Mouse (Mus musculus): ENCODE measurements at regions not wholly inside any gene's neighbourhood (a gene's known extent, or its start where the extent isn't known, plus 50 kb on each side); places are given as distances from the start of the nearest gene placed in this dataset.

DNA sequence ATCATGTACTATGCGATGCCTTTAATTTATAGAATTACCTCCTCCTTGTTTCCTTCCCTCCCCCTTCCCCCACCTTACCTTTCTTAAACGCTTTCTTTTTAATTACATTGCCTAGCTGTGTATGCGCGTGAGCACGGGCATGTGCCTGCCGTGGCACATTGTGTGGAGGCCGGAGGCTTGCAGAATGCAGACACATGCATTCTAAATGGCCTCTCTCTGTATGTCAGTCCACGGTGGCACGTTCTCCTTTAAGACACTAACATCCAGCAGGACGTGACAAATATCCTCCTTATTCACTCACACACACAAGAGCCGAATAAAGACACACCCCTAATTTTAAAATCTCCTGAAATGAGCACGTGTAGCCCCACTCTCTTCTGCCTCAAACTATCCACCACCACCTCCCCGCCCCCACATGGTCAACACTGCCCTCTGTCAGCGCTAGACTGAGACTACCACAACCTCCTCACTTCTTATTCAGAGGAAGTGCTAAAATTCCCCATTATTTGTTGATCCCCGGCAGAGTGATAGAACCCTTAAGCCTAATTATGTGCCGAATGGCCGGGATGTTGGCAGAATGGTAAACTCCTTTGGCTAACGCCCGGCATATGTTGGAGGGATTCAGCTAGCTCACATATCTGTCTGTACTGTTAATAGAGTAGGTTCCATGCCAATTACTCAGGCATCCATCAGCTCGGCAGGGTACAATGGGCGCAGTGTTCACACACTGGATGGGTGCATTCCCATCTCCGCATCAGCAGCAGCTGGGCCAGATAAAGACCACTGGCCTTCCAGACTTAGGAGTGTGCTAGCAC, 70.5 kb upstream of the Zfp217 start:
- DNase-seq, result peak; percentile 74 to 78

DNA sequence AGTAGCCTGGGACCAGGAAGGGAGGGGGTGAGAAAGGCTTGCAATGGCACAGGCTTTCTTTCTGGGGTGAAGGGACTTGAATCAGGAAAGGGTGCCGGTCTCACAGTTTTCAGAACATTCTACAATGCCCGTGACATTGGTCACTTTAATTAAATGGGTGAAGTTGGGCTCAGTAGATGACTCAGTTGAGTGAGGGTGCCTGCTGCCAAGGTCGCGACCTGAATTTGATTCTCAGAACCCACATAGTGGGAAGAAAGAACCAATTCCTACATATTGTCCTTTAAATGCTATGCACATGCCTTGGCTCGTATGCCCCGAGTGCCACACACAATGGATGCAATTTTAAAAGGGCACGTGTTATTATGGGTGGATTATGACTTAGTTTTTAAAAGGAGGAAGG, 68.4 kb upstream of the Zfp217 start:
- DNase-seq, result no peak

DNA sequence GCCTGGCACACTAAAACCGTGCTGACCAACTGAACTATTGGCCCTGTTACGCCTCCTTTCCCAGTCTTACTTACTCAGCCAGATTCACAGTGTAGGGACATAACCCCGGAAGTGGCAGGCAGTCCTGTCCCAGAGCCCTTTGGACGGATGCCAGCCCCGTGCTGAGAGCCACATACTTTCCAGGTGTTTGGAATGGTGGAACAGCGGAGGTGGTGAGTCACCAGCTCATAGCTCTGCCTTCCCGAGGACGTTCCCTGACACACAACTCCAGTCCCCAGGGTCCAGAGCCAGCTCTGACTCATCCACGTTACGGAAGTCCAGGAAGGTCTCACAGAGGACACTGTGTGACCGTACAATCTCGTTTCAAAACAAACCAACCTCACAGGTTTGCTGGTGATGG, 61.2 kb upstream of the Zfp217 start:
- DNase-seq, result no peak

DNA sequence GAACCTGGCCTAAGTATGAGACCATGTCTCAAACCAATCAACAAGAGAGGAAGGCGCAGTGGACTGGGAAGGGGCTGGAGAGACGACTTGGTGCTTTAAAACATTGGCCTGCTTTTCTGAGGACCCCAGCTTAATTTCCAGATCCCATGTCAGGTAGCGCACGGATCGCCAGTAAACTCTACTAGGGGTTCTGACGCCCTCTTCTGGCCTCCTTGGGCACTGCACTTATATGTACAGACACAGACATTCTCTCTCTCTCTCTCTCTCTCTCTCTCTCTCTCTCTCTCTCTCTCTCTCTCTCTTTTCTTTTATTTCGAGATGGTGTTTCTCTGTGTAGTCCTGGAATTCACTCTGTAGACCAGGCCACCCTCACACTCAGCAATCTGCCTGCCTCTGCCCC, 60.0 kb upstream of the Zfp217 start:
- peak; percentile 50 to 60 for DNase-seq

DNA sequence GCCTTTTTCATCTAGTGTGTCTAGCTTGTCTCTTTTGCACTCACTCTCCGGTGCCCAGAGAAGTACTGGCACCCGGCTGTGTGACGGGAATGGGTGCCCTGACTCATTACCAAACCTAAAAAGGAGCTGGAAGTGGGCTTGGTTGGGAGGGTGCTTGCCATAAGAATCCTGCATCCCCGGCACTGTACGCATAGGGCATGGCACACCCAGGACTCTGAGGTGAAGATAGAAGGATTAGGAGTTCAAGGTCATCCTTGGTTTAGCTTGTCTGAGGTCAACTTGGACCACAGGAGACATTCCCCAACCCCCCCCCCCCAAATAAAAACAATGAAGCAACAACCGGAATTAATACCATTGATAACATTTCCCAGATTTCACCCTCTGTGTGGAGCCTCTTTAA, 59.5 kb upstream of the Zfp217 start:
- no peak for DNase-seq

DNA sequence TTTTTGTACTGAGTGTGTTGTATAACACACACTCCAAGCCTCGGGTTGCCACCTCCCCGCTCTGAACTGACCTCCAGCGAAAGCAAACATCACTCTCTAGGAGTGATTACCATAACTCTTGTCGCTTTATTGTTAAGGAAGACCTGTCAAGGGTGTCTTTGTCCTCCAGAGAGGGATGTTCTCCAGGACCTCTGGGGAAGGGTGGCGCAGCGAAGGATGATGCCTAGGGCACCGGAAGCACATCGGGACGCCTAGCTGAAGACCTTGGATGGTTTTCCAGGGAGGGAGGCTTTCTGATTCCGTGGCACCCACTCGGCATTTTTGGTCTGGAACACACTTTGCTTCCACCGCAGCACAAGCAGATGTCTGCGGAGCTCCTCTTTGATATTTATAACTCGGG, 59.0 kb upstream of the Zfp217 start:
- DNase-seq, result no peak

DNA sequence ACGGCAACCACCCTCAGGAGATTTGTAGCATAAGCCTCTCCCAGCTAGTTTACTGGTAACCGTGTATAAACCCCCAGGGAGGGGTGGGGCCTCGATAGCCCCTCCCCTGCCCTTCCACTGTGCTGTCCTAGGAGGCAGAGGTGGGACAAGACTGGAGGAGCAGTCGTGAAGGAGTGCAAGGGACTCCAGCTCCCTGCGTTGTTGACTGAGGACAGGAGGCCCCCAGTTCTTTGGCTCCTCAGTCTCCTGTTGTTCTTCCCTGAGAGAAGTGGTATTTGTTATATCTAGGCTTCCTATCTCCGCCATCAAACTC, 58.5 kb upstream of the Zfp217 start:
- peak; percentile 41 to 43 for DNase-seq

DNA sequence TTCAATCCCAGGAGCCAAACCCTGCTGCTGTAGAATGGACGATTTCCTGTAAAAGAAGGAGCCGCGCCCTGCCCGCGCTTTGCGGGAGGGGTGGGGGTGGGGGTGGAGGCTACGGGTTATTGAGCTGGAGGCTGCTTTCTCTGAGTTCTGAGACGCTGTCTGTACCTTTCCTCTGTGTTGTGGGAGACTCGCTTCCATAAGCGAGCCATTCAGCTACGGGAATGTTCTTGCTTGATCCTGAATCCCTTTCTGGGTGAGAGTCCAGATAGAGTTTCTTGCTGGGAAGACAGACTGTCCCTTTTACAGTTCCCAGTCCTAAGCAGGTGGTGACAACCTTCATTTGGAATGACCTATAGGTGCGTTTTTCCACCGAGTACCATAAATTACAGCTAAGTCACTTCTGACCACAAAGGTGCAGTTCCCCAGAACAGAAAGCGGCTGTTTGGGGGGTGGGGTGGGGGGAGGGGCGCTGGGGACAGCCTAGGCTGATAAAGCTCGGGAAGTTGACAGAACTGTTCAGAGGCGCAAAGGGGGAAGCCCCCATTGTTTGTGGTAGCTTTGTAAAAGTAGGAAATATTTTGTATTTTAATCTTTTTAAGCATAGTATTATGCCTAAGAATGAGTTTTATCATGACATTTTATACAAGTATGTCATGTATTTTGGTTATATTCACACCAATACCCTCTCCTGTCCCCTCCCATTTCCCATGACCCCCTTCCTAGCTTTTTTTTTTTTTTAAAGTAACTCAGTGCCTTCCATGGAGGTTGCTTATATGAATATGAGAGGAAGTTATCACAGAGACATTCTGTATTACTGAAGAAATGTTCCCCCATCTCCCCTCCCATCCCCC, 57.9 kb upstream of the Zfp217 start:
- DNase-seq, result peak; percentile 60 to 62

DNA sequence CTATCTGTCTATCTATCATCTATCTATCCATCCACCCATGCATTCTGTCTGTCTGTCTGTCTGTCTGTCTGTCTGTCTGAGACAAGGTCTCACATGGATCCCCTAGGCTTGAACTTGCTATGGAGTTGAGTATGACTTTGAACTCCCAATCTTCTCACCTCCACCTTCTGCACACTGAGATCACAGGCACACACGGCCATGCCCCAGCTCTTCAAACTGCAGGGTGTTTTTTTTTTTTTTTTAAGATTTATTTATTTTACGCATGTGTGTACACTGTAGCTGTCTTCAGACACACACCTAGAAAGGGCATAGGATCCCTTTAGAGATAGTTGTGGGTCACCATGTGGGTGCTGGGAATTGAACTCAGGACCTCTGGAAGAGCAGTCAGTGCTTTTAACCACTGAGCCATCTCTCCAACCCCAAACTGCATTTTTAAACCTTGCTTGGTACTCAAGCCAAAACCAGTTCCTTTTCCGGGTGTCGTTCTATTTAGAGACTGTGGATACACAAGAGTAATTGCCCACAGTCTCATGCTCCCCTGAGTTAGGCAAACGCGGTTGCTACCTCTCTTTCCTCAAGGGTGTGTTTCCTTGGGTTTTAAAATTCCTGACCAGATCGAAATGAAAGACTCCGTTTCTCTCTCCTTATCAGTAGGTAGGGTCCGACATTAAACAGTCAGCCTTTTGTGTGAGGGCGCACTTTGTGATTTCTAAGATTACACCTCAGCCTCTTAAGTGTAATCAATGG, 57.0 kb upstream of the Zfp217 start:
- peak; percentile 55 for DNase-seq

DNA sequence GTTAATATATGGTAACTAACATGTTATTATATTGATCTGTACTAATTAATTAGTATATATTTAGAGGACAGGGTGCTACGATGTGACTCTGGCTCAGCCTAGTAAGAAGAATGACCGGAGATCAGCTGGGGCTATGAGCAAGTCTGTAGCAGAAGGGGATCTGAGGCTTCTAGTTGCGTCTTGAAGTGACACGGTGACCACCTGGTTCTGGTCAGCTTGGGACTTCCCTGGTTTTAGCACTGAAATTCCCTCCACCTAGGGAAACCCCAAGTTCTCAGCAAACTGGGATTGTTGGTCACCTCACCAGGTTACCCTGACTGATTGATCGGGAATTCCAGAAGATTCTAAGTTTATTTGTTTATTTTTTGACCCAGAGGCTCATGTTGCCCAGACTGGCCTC, 55.6 kb upstream of the Zfp217 start:
- no peak for DNase-seq

DNA sequence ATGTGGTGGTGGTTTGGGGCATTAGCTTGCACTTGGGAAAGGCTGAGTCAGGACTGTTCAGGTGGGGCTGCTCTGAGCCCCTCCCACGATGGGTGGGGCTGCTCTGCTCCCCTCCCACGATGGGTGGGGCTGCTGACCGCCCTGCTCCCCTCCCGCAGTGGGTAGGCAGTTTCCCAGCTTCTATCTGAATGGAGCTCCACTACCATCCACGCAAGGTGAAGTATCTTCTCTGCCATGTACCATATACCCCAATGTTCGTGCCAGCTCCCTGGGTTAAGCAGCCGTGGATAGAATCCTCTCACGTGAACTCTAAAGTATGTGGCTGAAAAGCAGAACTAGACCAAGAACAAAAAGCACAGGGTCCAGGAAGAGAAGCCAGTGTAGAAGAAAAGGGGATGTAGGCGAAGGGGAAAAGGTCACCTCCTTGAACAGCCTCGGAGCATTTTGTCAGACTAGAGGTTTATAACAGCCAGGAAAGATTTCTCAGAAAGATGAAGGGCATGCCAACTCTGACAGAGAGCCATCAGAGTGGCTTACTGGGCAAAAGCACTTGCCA, 54.0 kb upstream of the Zfp217 start:
- peak; percentile 62 for DNase-seq

Measured in B cell, adult 2 months (primary cell).